Mouse (Mus musculus) midbrain, postnatal 0 days (tissue): ENCODE measurements around the gene Donson. TPM values are rescaled to one million over a fixed set of nuclear protein-coding genes. Genes with fewer than 3 reads are reported as not detected.

Experiments used
- ATAC-seq: fragments of 200-750 bp; cut with Nextera tagmentation; 2 replicates; pipeline ENCODE4 v1.8.0; 2017; ENCODE audit warnings: moderate number of reproducible peaks, mild to moderate bottlenecking, moderate TSS enrichment, moderate library complexity; ENCODE audit not compliant: low FRiP score
- DNase-seq: peaks from one replicate; pipeline ENCODE4 v3.0.0-alpha.2; 2015; ENCODE audit warnings: low spot score
- H3K27ac ChIP-seq: fragments of 300-500 bp; sonication (generic); 2 replicates; pipeline ENCODE4 v1.5.1; 2014; ENCODE audit warnings: low read depth, mild to moderate bottlenecking, low read length, mixed read lengths
- H3K27me3 ChIP-seq: fragments of 300-500 bp; sonication (generic); 2 replicates; pipeline ENCODE4 v1.6.1; 2014; ENCODE audit warnings: low read length, control low read depth, mixed read lengths; ENCODE audit not compliant: insufficient read depth
- H3K36me3 ChIP-seq: fragments of 300-500 bp; sonication (generic); 2 replicates; pipeline ENCODE4 v1.6.1; 2014; ENCODE audit warnings: low read length, control low read depth, mixed read lengths; ENCODE audit not compliant: insufficient read depth
- H3K4me1 ChIP-seq: fragments of 300-500 bp; sonication (generic); 2 replicates; pipeline ENCODE4 v1.6.1; 2014; ENCODE audit warnings: mild to moderate bottlenecking, control low read depth, antibody characterized with exemption, low read length, mixed read lengths; ENCODE audit not compliant: insufficient read depth
- H3K4me2 ChIP-seq: fragments of 300-500 bp; sonication (generic); 2 replicates; pipeline ENCODE4 v1.6.1; 2014; ENCODE audit warnings: low read depth, mild to moderate bottlenecking, low read length, mixed read lengths; ENCODE audit not compliant: poor library complexity, severe bottlenecking
- H3K4me3 ChIP-seq: fragments of 300-500 bp; sonication (generic); 2 replicates; pipeline ENCODE4 v1.5.1; 2014; ENCODE audit warnings: low read depth, mild to moderate bottlenecking, low read length, moderate library complexity
- H3K9ac ChIP-seq: fragments of 300-500 bp; sonication (generic); replicated peaks from 2 replicates; pipeline ENCODE4 v1.6.1; 2014; ENCODE audit warnings: mild to moderate bottlenecking, low read length, moderate library complexity, mixed read lengths; ENCODE audit not compliant: poor library complexity, severe bottlenecking
- H3K9me3 ChIP-seq: fragments of 300-500 bp; sonication (generic); 2 replicates; pipeline ENCODE4 v1.6.1; 2016; ENCODE audit warnings: low read length, control low read depth
- CTCF ChIP-seq: IDR thresholded peaks from 2 replicates; pipeline ENCODE4 v1.5.1; 2016; ENCODE audit warnings: antibody characterized with exemption, mild to moderate bottlenecking
- WGBS: fragments of 180-500 bp; shearing (Covaris S2); extraction: QIAGEN DNeasy Blood & Tissue Kit; methylation state at CpG from one replicate; pipeline ENCODE4 v1.1.7; 2014; 5-methylcytosine and 5-hydroxymethylcytosine counted together
- polyA plus RNA-seq: library from polyadenylated mRNA; unstranded; fragments of >200 nt; fragmentation: Nextera tagmentation; extraction: Ambion mirVana; gene quantifications from 2 replicates; pipeline ENCODE4 v1.2.1, GENCODE M21; 2015
- total RNA-seq: library from RNA; depleted of rRNA; stranded (reverse); fragments of >200 nt; gene quantifications from 2 replicates; pipeline ENCODE4 v1.2.3, GENCODE M21; 2014

The Donson gene
- total and polyA plus RNA-seq, 2 experiments from 2014 or later = 15.5 to 18.3 TPM

DNA sequence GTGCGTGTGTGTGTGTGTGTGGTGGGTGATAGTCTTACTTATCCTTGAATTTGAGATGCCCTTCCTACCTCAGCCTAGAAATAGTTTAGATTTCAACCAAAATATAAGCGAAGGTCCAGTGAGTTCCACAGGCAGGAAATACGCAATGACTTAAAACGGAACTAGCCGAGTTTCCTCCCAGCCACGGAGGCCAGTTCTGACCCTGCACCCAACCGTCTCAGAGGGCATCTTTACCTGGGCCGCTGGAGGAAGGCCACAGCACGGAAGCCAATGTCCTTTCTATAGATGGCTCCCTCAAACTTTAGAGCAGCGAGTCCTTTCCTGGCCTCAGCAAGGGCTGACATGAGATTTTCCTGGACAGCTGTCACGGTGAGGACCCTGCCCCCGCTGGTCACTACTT, 54.9 kb downstream of the Donson start:
- ATAC-seq (no peak), DNase-seq (no peak)
- no peak for TF ChIP-seq CTCF
- H3K9ac ChIP-seq = no peak overlapping the region
- no peaks in the 10 kb centered on the region for H3K4me1 ChIP-seq
- H3K4me3 ChIP-seq = no peak overlapping the region
- H3K36me3 ChIP-seq = peaks cover 57% of the 10 kb centered on the region
- no peaks in the 10 kb centered on the region for H3K9me3 ChIP-seq
- H3K27ac ChIP-seq = no peak overlapping the region
- no peak overlapping the region for H3K4me2 ChIP-seq
- WGBS = 94% methylated on average over 12 of the region's 12 CpGs
- no peaks in the 10 kb centered on the region for H3K27me3 ChIP-seq

DNA sequence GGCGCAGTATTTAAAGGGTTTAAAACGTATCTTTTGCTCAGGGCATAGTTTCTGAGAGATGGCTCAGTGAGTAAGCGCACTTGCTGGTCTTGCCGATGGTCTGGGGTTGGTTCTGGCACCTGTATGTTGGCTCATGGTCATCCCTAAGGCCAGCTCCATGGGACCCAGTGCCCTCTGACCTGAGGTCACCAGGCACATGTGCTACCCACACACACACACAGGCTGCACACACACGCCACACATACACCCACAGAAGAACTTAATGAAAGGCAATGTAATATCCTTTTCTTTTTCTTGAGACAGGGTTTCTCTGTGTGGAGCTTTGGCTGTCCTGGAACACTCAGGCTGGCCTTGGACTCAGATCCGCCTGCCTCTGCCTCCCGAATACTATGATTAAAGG, 55.6 kb downstream of the Donson start:
- Histone ChIP-seq H3K27ac (no peak overlapping the region), H3K36me3 (peaks cover 57% of the 10 kb centered on the region), H3K4me2 (no peak overlapping the region), H3K4me1 (no peaks in the 10 kb centered on the region), H3K27me3 (no peaks in the 10 kb centered on the region), H3K9me3 (no peaks in the 10 kb centered on the region), H3K4me3 (no peak overlapping the region), H3K9ac (no peak overlapping the region)
- WGBS = 95% methylated on average over 7 of the region's 7 CpGs
- DNase-seq = no peak
- ATAC-seq = no peak
- no peak for TF ChIP-seq CTCF

DNA sequence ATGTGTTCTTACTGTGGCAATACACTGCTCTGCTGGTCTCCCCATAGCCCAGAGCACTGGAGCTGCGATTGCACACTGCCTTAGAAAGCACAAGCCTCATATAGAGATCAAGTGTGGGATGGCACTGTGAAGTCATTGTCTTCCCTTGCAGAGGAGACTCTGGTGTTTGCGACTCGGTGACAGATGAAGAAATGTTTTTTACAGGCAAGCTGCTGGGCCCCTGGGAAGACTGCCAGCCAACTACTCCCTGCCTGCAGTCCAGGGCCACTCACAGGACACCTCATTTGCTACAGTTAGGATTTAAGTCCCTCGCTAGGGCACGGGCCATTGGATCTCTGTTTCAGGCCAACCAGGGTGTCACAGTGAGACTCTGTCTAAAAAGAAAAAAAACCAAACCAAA, 56.1 kb downstream of the Donson start:
- no peak overlapping the region for H3K4me3 ChIP-seq
- DNase-seq (no peak), ATAC-seq (no peak)
- no peak overlapping the region for H3K27ac ChIP-seq
- H3K4me1 ChIP-seq = no peaks in the 10 kb centered on the region
- no peak overlapping the region for H3K4me2 ChIP-seq
- no peaks in the 10 kb centered on the region for H3K9me3 ChIP-seq
- no peak for TF ChIP-seq CTCF
- H3K9ac ChIP-seq = no peak overlapping the region
- H3K27me3 ChIP-seq = no peaks in the 10 kb centered on the region
- H3K36me3 ChIP-seq = peaks cover 52% of the 10 kb centered on the region
- WGBS = 81% methylated on average over 5 of the region's 5 CpGs

GRCm38 (mm10) chr16:91630584-91630983, 58.0 kb downstream of the Donson start:
- H3K4me1 ChIP-seq = no peaks in the 10 kb centered on the region
- no peak overlapping the region for H3K4me3 ChIP-seq
- H3K36me3 ChIP-seq = peaks cover 43% of the 10 kb centered on the region
- DNase-seq = no peak
- H3K4me2 ChIP-seq = no peak overlapping the region
- H3K27ac ChIP-seq = no peak overlapping the region
- ATAC-seq = no peak
- 53% methylated on average over 1 of the region's 1 CpGs for WGBS
- H3K9me3 ChIP-seq = no peaks in the 10 kb centered on the region
- no peak for TF ChIP-seq CTCF
- no peaks in the 10 kb centered on the region for H3K27me3 ChIP-seq
- H3K9ac ChIP-seq = no peak overlapping the region

DNA sequence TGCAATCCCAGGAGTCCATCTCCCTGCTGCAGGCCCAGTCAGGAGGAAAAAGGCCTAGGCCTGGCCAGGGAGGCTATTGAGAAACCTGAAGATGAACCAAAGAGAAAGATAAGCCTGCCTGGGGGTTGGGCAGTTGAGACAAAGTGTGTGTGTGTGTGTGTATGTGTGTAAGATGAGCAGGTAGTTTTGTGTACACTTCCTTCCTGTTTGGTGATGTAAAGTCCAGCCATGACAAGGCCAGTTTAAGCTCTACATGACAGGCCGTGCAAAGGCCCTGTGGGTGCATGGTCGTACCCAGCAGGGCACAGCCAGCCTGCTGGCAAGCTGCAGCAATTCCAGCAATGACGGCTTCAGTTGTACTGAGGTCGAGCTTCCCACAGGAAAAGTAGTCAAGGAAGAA, 58.8 kb downstream of the Donson start:
- 93% methylated on average over 4 of the region's 4 CpGs for WGBS
- H3K9ac ChIP-seq = no peak overlapping the region
- peaks cover 47% of the 10 kb centered on the region for H3K36me3 ChIP-seq
- ATAC-seq = no peak
- H3K4me1 ChIP-seq = no peaks in the 10 kb centered on the region
- no peaks in the 10 kb centered on the region for H3K9me3 ChIP-seq
- no peaks in the 10 kb centered on the region for H3K27me3 ChIP-seq
- H3K27ac ChIP-seq = no peak overlapping the region
- no peak for DNase-seq
- TF ChIP-seq CTCF = no peak
- no peak overlapping the region for H3K4me3 ChIP-seq
- no peak overlapping the region for H3K4me2 ChIP-seq

DNA sequence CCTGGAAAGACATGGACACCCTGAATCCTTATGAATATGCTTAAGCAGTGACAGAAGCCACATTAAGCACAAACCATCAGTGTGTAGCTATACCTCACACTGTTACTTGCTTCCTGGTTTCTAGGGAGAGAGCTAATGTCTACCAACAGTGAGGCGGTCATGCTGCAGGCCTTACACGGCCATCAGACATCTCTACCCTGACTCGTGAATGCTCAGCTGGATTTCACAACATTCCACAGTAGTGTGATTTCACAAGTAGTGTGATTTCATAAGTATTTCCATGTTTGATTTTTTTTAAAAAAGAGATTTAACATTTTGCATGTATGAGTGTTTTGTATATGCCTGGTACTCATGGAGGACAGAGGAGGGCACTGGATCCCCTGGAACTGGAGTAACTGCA, 59.9 kb downstream of the Donson start:
- Histone ChIP-seq H3K27ac (no peak overlapping the region), H3K9me3 (no peaks in the 10 kb centered on the region), H3K36me3 (peaks cover 46% of the 10 kb centered on the region), H3K4me3 (no peak overlapping the region), H3K4me1 (no peaks in the 10 kb centered on the region), H3K9ac (no peak overlapping the region), H3K27me3 (no peaks in the 10 kb centered on the region), H3K4me2 (no peak overlapping the region)
- DNase-seq (no peak), ATAC-seq (no peak)
- no peak for TF ChIP-seq CTCF
- 96% methylated on average over 3 of the region's 3 CpGs for WGBS
